ENCODE assay signal across 8 mouse cellular contexts in the genomic region with DNA sequence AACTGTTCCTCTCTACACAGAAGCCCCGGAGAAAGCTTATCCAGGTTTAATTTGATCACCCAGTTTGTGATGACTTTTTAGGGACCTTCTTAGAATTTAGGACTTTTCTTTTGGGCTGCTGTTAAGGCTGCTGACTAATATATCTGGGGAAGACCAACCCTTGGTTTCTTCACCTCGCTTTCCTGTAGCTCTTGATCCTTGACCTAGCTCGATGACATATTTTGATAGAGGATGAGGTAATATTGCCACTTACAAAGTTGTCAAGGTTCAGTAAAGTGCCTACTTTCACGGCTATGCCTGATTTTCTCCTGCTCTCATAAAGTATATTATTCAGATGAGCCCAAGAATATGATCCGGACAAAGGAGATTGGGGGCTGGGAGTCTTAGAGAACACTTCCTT. TPM values are rescaled to one million over a fixed set of nuclear protein-coding genes. Genes with fewer than 3 reads are reported as not detected.
DNase-seq lines count a peak whose midpoint lies in the region; ATAC-seq and TF ChIP-seq lines count a peak whose summit lies in the region.

No protein-coding gene starts in this region.

- H3K9me3 ChIP-seq in heart, embryonic 10.5 days, result no peaks in the 10 kb centered on the region
- H3K9me3 ChIP-seq in ES-Bruce4 (replicated peaks; ENCODE audit: control insufficient read depth, insufficient read depth, low read length, poor library complexity, severe bottlenecking), result no peaks in the 10 kb centered on the region
- no peaks in the 10 kb centered on the region for H3K9me3 ChIP-seq in forebrain, postnatal 0 days (ENCODE audit: low read length)
- no peaks in the 10 kb centered on the region for H3K9me3 ChIP-seq in megakaryocyte, embryonic 14.5 days

- no peak for TF ChIP-seq CTCF in ES-Bruce4 (IDR thresholded peaks at IDR 0.05; ENCODE audit: low read depth, low read length)
- TF ChIP-seq CTCF in forebrain, postnatal 0 days (IDR thresholded peaks at IDR 0.05; ENCODE audit: low read depth), result no peak

- H3K4me3 ChIP-seq in heart, embryonic 10.5 days, result peak overlapping the region; percentile 97
- H3K4me3 ChIP-seq in ES-Bruce4 (ENCODE audit: low read depth, low read length), result peak overlapping the region; percentile 88
- peak overlapping the region; percentile 89 for H3K4me3 ChIP-seq in forebrain, postnatal 0 days (ENCODE audit: low read depth, low read length)
- peak overlapping the region; percentile 99 for H3K4me3 ChIP-seq in megakaryocyte, embryonic 14.5 days (replicated peaks)

- TF ChIP-seq EP300 in ES-Bruce4 (IDR thresholded peaks at IDR 0.05; ENCODE audit: insufficient read depth, low read depth, low read length), result no peak

- H3K27ac ChIP-seq in heart, embryonic 10.5 days, result peak overlapping the region; percentile 91
- no peak overlapping the region for H3K27ac ChIP-seq in ES-Bruce4 (ENCODE audit: insufficient read depth, low read length)
- peak overlapping the region; percentile 64; the same call in 1 of the 2 replicates for H3K27ac ChIP-seq in forebrain, postnatal 0 days (ENCODE audit: low read depth, low read length)

- no peak for ATAC-seq in forebrain, postnatal 0 days
- ATAC-seq in monocyte, adult 5-6 weeks (replicated peaks; ENCODE audit: insufficient number of reproducible peaks, low FRiP score, low TSS enrichment, poor library complexity, severe bottlenecking), result no peak

- WGBS in heart, embryonic 10.5 days, result 14% methylated on average over 5 of the region's 5 CpGs
- WGBS in forebrain, postnatal 0 days, result 22% methylated on average over 5 of the region's 5 CpGs

- H3K4me1 ChIP-seq in heart, embryonic 10.5 days, result peaks cover 14% of the 10 kb centered on the region
- no peaks in the 10 kb centered on the region for H3K4me1 ChIP-seq in ES-Bruce4 (ENCODE audit: control insufficient read depth, insufficient read depth, low read length)
- peaks cover 13% of the 10 kb centered on the region for H3K4me1 ChIP-seq in forebrain, postnatal 0 days (ENCODE audit: insufficient read depth)
- H3K4me1 ChIP-seq in megakaryocyte, embryonic 14.5 days, result peaks cover 44% of the 10 kb centered on the region

- H3K36me3 ChIP-seq in heart, embryonic 10.5 days, result no peaks in the 10 kb centered on the region; the same call in 1 of the 2 replicates
- no peaks in the 10 kb centered on the region for H3K36me3 ChIP-seq in ES-Bruce4 (ENCODE audit: control insufficient read depth, insufficient read depth, low read length, poor library complexity, severe bottlenecking)
- H3K36me3 ChIP-seq in forebrain, postnatal 0 days (ENCODE audit: insufficient read depth), result no peaks in the 10 kb centered on the region
- H3K36me3 ChIP-seq in megakaryocyte, embryonic 14.5 days (replicated peaks; ENCODE audit: low read length), result peaks cover 4% of the 10 kb centered on the region

- H3K4me2 ChIP-seq in forebrain, postnatal 0 days (ENCODE audit: low read depth), result peak overlapping the region; percentile 59

- no peaks in the 10 kb centered on the region for H3K27me3 ChIP-seq in heart, embryonic 10.5 days (ENCODE audit: insufficient read depth, poor library complexity, severe bottlenecking)
- no peaks in the 10 kb centered on the region for H3K27me3 ChIP-seq in ES-Bruce4 (ENCODE audit: control insufficient read depth, insufficient read depth, low read length, poor library complexity, severe bottlenecking)
- no peaks in the 10 kb centered on the region for H3K27me3 ChIP-seq in forebrain, postnatal 0 days (ENCODE audit: insufficient read depth, low read length)
- H3K27me3 ChIP-seq in megakaryocyte, embryonic 14.5 days (replicated peaks), result no peaks in the 10 kb centered on the region

- DNase-seq in heart, embryonic 10.5 days (ENCODE audit: low spot score), result no peak
- no peak for DNase-seq in heart, adult 8-10 months (ENCODE audit: low spot score)
- DNase-seq in forebrain, postnatal 0 days, result no peak
- no peak for DNase-seq in adrenal gland, postnatal 25 days
- DNase-seq in frontal cortex, postnatal 14 days (ENCODE audit: low spot score in 2 of 2), result no peak

- peak overlapping the region; percentile 46 for H3K9ac ChIP-seq in ES-Bruce4 (ENCODE audit: low read depth, poor library complexity, severe bottlenecking)
- H3K9ac ChIP-seq in forebrain, postnatal 0 days, result peak overlapping the region; percentile 85

- no peak for TF ChIP-seq POLR2A in ES-Bruce4 (IDR thresholded peaks at IDR 0.05; ENCODE audit: insufficient read depth, low read length)

RNA-seq across cellular contexts. Expression of a gene that starts 0.6 kb away (rescaled TPM):
- polyA plus RNA-seq in heart, embryonic 10.5 days (2016; fragmentation: Nextera tagmentation; extraction: Ambion mirVana), result 140 and 154 TPM in 2 replicates
- total RNA-seq in heart, adult 8-10 months (2022), result 10 to 100 TPM; 43.2 to 56.8 (median 53.3) TPM
- 76.9 and 78.9 TPM in 2 replicates for polyA plus RNA-seq in ES-Bruce4 (2011; ENCODE audit: insufficient read depth, insufficient read length, low read depth, missing spikeins)
- total RNA-seq in forebrain, postnatal 0 days (2014; rRNA removed), result 71.3 and 73.9 TPM in 2 replicates
- polyA plus RNA-seq in forebrain, postnatal 0 days (2015; fragmentation: Nextera tagmentation; extraction: Ambion mirVana), result 83.4 and 91.4 TPM in 2 replicates
- 34.0 and 73.4 TPM in 2 replicates for polyA plus RNA-seq in megakaryocyte, embryonic 14.5 days (2012; ENCODE audit: insufficient read depth, low replicate concordance)
- total RNA-seq in monocyte, adult 5-6 weeks (2017), result 37.7 to 62.2 TPM (median 46.2 TPM) in 3 replicates
- 116 and 129 TPM in 2 replicates for total RNA-seq in adrenal gland, postnatal 25 days (2021)

RNA-seq across cellular contexts. Expression of a gene that starts 13.1 kb away (rescaled TPM):
- 42.0 and 84.8 TPM in 2 replicates for polyA plus RNA-seq in heart, embryonic 10.5 days (2016; fragmentation: Nextera tagmentation; extraction: Ambion mirVana)
- total RNA-seq in heart, adult 8-10 months (2022), result 1,000 to 10,000 TPM; 1,836 to 2,320 (median 2,004) TPM
- 13.5 and 16.8 TPM in 2 replicates for polyA plus RNA-seq in ES-Bruce4 (2011; ENCODE audit: insufficient read depth, insufficient read length, low read depth, missing spikeins)
- total RNA-seq in forebrain, postnatal 0 days (2014; rRNA removed), result 92.8 and 118 TPM in 2 replicates
- polyA plus RNA-seq in forebrain, postnatal 0 days (2015; fragmentation: Nextera tagmentation; extraction: Ambion mirVana), result 40.6 and 53.1 TPM in 2 replicates
- 0.38 TPM in 1 of 2 replicates, not detected in the other for polyA plus RNA-seq in megakaryocyte, embryonic 14.5 days (2012; ENCODE audit: insufficient read depth, low replicate concordance)
- 16.0 to 25.4 TPM (median 16.5 TPM) in 3 replicates for total RNA-seq in monocyte, adult 5-6 weeks (2017)
- 21.6 and 23.6 TPM in 2 replicates for total RNA-seq in adrenal gland, postnatal 25 days (2021)

Comparison
In these comparisons a context has a peak if more than half of its experiments do, and no peak if none do; other contexts are left out.
1. RNA of a gene that starts 13.1 kb away (total RNA-seq): 1,836 to 2,320 TPM in heart, adult 8-10 months; 92.8 to 118 TPM in forebrain, postnatal 0 days, 21.6 to 23.6 TPM in adrenal gland, postnatal 25 days and 16.0 to 25.4 TPM in monocyte, adult 5-6 weeks; every median in the first group is over 10 times any median in the second.
2. Peak in every context shown above with its lines, with median percentiles within 50 percentile points of each other: H3K4me3 ChIP-seq.